Mouse (Mus musculus) liver, embryonic 16.5 days (tissue): ENCODE results near the gene Ednra. TPM values are rescaled to one million over a fixed set of nuclear protein-coding genes. Genes with fewer than 3 reads are reported as not detected.
"Not testable (repeated sequence)": the region's sequence is repeated elsewhere in the genome, so short reads cannot be mapped to it uniquely, and the experiment has no call there.

Experiments
- ATAC-seq: fragments of 200-750 bp; cut with Nextera tagmentation; 2 replicates; pipeline ENCODE4 v1.8.0; 2017; ENCODE audit warnings: low read depth, mild to moderate bottlenecking, moderate number of reproducible peaks, moderate library complexity
- H3K27ac ChIP-seq: fragments of 300-500 bp; sonication (generic); 2 replicates; pipeline ENCODE4 v1.5.1; 2014; ENCODE audit warnings: mild to moderate bottlenecking, low read length
- H3K27me3 ChIP-seq: fragments of 300-500 bp; sonication (generic); 2 replicates; pipeline ENCODE4 v1.6.1; 2014; ENCODE audit warnings: low read depth, low read length, mixed read lengths; ENCODE audit not compliant: control insufficient read depth, insufficient read depth
- H3K36me3 ChIP-seq: fragments of 300-500 bp; sonication (generic); 2 replicates; pipeline ENCODE4 v1.6.1; 2014; ENCODE audit warnings: mild to moderate bottlenecking; ENCODE audit not compliant: control insufficient read depth, insufficient read depth
- H3K4me1 ChIP-seq: fragments of 300-500 bp; sonication (generic); 2 replicates; pipeline ENCODE4 v1.6.1; 2014; ENCODE audit warnings: low read depth, low read length, mixed read lengths; ENCODE audit not compliant: control insufficient read depth
- H3K4me2 ChIP-seq: fragments of 300-500 bp; sonication (generic); 2 replicates; pipeline ENCODE4 v1.6.1; 2014; ENCODE audit warnings: low read depth, low read length, mixed read lengths
- H3K4me3 ChIP-seq: fragments of 300-500 bp; sonication (generic); 2 replicates; pipeline ENCODE4 v1.5.1; 2014; ENCODE audit warnings: low read depth, mild to moderate bottlenecking, low read length
- H3K9ac ChIP-seq: fragments of 300-500 bp; sonication (generic); 2 replicates; pipeline ENCODE4 v1.6.1; 2014; ENCODE audit warnings: low read depth, low read length
- H3K9me3 ChIP-seq: fragments of 300-500 bp; sonication (generic); replicated peaks from 2 replicates; pipeline ENCODE4 v1.6.1; 2016; ENCODE audit warnings: low read length; ENCODE audit not compliant: control insufficient read depth
- WGBS: fragments of 180-500 bp; shearing (Covaris S2); extraction: QIAGEN DNeasy Blood & Tissue Kit; methylation state at CpG from one replicate; pipeline ENCODE4 v1.1.7; 2014; ENCODE audit not compliant: insufficient replicate concordance; 5-methylcytosine and 5-hydroxymethylcytosine counted together
- polyA plus RNA-seq: library from polyadenylated mRNA; unstranded; fragments of >200 nt; fragmentation: Nextera tagmentation; extraction: Ambion mirVana; gene quantifications from 2 replicates; pipeline ENCODE4 v1.2.1, GENCODE M21; 2015

Gene Ednra
- polyA plus RNA-seq, 1 experiment from 2014 or later = 3.4 TPM

DNA sequence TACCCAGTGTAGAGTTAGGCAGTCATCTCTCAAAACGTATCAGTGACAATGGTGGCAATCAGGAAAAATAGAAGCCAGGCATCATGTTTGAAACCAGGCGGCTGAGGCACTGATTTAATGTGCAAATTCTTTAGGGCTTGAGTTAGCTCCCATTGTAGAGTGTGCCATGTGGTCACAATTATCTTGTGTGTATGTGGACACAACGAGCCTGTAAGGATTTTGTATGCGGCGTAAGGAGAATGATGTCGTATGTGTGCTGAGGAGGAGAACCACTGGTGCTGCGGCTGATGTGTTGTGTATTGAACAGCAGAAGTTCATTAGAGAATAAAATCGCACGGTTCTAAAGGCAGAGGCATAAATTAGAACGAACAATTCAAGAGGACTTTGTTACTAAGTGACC is 26.2 kb downstream of the Ednra start:
- Histone ChIP-seq H3K9me3 (no peaks in the 10 kb centered on the region), H3K4me1 (no peaks in the 10 kb centered on the region), H3K36me3 (no peaks in the 10 kb centered on the region), H3K9ac (no peak overlapping the region), H3K4me2 (no peak overlapping the region), H3K4me3 (no peak overlapping the region), H3K27me3 (no peaks in the 10 kb centered on the region), H3K27ac (no peak overlapping the region)
- WGBS = 69% methylated on average over 10 of the region's 10 CpGs
- no peak for ATAC-seq

DNA sequence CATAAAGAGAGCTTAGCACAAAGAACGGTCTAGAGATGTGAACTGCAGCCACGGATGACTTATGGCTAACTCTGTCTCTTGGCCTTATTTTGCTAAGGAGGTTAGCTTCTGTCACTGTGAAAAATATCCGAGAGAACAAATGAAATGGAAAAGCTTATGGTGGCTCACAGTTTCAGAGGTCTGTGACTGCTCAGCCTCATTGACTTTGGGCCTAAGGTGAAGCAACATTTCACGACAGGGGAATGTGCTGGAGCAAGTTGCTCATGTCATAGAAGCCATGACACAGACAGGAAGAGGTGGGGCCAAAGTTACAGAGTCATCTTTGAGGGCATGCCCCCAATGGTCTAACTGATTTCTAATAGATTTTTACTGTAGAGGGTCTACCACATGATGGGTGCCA is 28.1 kb downstream of the Ednra start:
- Histone ChIP-seq H3K27ac (no peak overlapping the region), H3K36me3 (no peaks in the 10 kb centered on the region), H3K9ac (no peak overlapping the region), H3K4me1 (no peaks in the 10 kb centered on the region), H3K4me3 (no peak overlapping the region), H3K4me2 (no peak overlapping the region), H3K27me3 (no peaks in the 10 kb centered on the region), H3K9me3 (no peaks in the 10 kb centered on the region)
- ATAC-seq = no peak
- WGBS = 64% methylated on average over 4 of the region's 4 CpGs

DNA sequence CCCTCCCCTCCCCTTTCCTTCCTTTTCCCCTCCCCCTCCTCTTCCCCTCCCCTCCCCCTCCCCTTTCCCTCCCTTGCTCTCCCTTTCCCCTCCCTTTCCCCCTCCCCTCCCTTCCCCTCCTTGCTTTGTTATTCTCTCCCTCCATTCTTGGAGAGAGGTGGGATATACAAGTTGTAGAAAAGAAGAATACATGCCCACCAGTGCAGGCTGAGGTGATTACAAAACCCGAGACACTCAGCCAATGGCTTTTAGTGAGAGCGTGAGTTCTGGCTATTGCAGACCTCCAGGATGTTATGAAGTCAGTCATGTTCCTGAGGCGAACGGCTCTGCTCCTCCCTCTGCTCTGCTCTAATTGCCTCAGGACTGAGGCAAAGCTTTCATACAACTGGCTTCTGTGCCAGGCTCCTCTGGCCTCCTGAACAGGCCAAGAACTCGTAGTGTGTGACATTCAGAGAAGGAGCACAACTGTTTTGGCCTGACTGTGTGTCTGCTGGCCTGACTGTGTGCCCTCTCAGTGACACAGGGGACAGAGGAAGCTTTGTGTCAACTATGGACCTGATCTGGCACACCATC is 28.7 kb downstream of the Ednra start:
- Histone ChIP-seq H3K4me3 (no peak overlapping the region), H3K4me1 (no peaks in the 10 kb centered on the region), H3K27ac (no peak overlapping the region), H3K4me2 (no peak overlapping the region), H3K27me3 (no peaks in the 10 kb centered on the region), H3K9ac (no peak overlapping the region), H3K9me3 (no peaks in the 10 kb centered on the region), H3K36me3 (no peaks in the 10 kb centered on the region)
- no peak for ATAC-seq
- WGBS = 43% methylated on average over 5 of the region's 5 CpGs

DNA sequence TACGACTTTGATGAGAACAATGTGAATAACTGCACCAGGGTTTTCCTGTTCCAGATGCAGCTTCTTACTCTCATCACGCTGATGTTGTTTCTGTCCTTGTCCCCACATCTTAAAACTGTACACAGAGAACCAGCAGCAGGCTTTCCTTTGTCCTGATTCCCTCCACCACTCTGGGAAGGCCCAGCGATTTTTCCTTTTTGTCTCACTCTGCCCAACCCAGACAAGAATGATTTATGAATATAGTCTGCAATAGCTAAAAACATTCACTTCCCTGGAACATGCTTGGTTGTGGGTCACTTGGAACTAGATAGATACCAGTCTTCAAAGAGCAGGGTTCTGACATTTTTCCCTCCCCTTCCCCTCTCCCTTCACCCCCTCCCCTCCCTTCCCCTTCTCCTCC is 29.2 kb downstream of the Ednra start:
- H3K4me3 ChIP-seq = no peak overlapping the region
- H3K9ac ChIP-seq = no peak overlapping the region
- H3K4me1 ChIP-seq = no peaks in the 10 kb centered on the region
- no peaks in the 10 kb centered on the region for H3K27me3 ChIP-seq
- WGBS = 55% methylated on average over 3 of the region's 3 CpGs
- H3K9me3 ChIP-seq = no peaks in the 10 kb centered on the region
- ATAC-seq = no peak
- H3K36me3 ChIP-seq = no peaks in the 10 kb centered on the region
- no peak overlapping the region for H3K4me2 ChIP-seq
- no peak overlapping the region for H3K27ac ChIP-seq

DNA sequence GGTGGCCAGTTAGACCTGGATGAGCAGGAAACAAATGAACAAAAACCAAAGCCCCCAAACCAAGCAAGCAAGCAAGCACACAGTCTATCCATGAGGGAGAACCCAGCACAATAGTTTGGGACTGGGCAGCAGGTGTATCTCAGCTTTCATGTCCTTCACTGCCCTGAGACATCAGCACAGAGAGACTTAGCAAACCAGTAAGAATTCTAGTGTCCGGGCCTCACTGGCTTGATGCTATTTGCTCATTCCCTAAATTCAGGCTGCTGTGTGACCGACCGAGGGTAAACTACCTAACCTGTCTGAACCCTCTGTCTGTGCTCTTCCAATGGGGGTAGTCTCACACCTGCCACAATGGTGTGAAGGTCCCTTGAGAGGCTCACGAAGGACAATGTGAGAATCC is 29.7 kb downstream of the Ednra start:
- H3K4me3 ChIP-seq = no peak overlapping the region
- H3K36me3 ChIP-seq = no peaks in the 10 kb centered on the region
- ATAC-seq = no peak
- H3K27me3 ChIP-seq = no peaks in the 10 kb centered on the region
- 65% methylated on average over 4 of the region's 4 CpGs for WGBS
- no peak overlapping the region for H3K9ac ChIP-seq
- H3K9me3 ChIP-seq = no peaks in the 10 kb centered on the region
- H3K27ac ChIP-seq = no peak overlapping the region
- no peak overlapping the region for H3K4me2 ChIP-seq
- no peaks in the 10 kb centered on the region for H3K4me1 ChIP-seq

DNA sequence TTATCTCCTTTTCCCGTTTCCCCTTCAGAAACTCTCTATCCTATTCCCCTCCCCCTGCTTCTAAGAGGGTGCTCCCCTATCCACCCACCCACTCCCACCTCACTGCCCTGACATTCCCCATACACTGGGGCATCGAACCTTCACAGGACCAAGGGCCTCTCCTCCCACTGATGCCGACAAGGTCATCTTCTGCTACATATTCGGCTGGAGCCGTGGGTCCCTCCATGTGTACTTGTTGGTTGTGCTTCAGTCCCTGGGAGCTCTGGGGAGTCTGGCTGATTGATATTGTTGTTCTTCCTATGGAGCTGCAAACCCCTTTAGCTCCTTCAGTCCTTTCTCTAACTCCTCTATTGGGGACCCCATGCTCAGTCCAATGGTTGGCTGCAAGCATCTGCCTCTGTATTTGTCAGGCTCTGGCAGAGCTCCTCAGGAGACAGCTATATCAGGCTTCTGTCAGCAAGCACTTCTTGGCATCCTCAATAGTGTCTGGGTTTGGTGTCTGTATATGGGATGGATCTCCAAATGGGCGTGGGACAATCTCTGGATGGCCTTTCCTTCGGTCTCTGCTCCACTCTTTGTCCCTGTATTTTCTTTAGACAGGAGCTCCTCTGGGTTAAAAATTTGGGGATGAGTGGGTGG is 34.7 kb downstream of the Ednra start:
- not testable (repeated sequence) for ATAC-seq, H3K4me1 ChIP-seq, H3K27ac ChIP-seq, H3K4me3 ChIP-seq, H3K9me3 ChIP-seq, H3K4me2 ChIP-seq, H3K36me3 ChIP-seq, H3K27me3 ChIP-seq, H3K9ac ChIP-seq
- WGBS = 61% methylated on average over 7 of the region's 7 CpGs

DNA sequence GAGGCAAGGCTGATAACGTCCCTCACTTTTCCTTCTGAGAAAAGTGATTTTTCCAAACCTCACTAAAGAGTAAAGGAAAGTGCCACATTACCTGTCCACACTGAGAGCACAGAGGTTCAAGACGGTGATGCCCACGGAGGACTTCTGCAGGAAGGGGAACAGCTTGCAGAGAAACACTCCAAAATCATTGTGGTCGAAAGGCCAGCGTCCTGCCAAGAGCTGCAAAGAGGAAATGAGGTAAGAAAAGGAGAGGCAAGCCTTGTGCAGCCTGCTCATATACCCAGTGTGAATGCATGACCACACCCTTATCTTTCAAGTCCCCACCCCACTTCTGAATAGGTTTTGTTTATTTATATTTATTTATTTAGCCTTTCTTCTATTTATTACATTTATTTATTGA is 35.3 kb downstream of the Ednra start:
- Histone ChIP-seq H3K4me3 (no peak overlapping the region), H3K9me3 (no peaks in the 10 kb centered on the region), H3K9ac (no peak overlapping the region)

DNA sequence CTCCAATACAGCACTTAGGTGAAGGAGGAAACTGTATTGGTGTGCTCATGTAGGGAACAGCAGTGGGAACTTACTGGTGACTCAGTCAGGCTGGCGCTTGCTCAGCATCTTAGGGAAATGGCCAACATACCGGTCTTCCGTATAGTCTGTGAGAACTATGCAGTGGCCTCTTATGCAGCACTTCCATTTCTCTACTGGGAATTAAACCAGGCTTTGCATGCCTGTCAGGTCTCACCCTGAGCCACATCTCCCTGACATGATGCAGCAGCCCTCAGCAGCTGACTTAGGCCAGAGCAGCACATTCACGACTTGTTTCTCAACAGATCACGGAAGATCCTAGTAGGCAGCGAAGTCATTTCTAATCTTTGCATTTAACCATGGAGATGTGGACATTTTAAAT is 39.9 kb downstream of the Ednra start:
- Histone ChIP-seq H3K27me3 (no peaks in the 10 kb centered on the region), H3K4me1 (no peaks in the 10 kb centered on the region), H3K9ac (no peak overlapping the region), H3K36me3 (no peaks in the 10 kb centered on the region), H3K4me3 (no peak overlapping the region), H3K9me3 (no peaks in the 10 kb centered on the region), H3K4me2 (no peak overlapping the region), H3K27ac (no peak overlapping the region)
- ATAC-seq = no peak
- WGBS = 74% methylated on average over 6 of the region's 6 CpGs

More for the DNA sequence above, 35.3 kb downstream of the Ednra start:
- H3K27ac ChIP-seq = no peak overlapping the region
- H3K4me1 ChIP-seq = no peaks in the 10 kb centered on the region
- ATAC-seq = no peak
- 17% methylated on average over 5 of the region's 5 CpGs for WGBS
- no peak overlapping the region for H3K4me2 ChIP-seq
- H3K27me3 ChIP-seq = no peaks in the 10 kb centered on the region
- no peaks in the 10 kb centered on the region for H3K36me3 ChIP-seq

DNA sequence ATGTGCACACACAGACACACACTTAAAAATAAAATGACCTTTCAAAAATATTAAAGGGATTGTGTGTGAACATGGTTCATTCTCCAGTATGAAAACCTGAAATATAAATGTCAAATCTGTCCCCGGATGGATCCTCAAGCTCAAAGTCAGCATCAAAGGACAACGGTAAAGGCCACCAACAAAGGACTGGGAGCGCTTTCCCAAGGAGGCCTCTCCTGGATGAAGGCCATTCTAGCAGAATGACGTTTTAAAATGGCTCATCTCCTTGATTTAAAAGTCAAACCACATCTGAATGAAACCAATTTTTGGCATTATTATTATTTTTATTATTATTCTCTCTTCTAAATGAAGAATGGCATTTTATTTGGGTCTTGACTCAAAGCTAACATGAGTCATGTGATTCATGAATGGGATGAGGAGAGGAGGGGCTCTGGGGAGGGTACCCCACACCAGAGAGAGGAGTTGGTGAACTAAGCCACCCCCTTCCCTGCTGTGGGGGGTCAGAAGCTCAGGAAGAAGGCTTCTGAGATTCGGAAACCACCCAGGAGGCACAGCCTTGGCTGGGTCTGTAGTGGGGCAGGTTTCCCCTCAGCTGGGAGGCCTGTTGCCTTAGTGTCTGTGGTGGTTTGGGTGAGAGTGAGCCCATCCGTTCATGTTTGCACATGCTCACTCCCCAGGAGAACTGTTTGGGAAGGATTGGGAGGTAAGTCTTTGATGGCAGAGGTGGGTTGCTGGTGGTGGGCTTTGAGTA is 40.7 kb downstream of the Ednra start:
- no peaks in the 10 kb centered on the region for H3K27me3 ChIP-seq
- no peak overlapping the region for H3K9ac ChIP-seq
- H3K27ac ChIP-seq = no peak overlapping the region
- H3K4me3 ChIP-seq = no peak overlapping the region
- 64% methylated on average over 6 of the region's 6 CpGs for WGBS
- ATAC-seq = no peak
- H3K4me2 ChIP-seq = no peak overlapping the region
- H3K4me1 ChIP-seq = no peaks in the 10 kb centered on the region
- H3K9me3 ChIP-seq = no peaks in the 10 kb centered on the region
- H3K36me3 ChIP-seq = no peaks in the 10 kb centered on the region
